Mouse (Mus musculus) heart, adult 2 months (tissue): ENCODE measurements around the gene Btn2a2.

Source experiments
- CTCF ChIP-seq: fragments of 200-600 bp; IDR thresholded peaks from 2 replicates; pipeline ENCODE4 v1.8.1; 2022; ENCODE audit warnings: antibody characterized with exemption, mild to moderate bottlenecking, moderate library complexity
- POLR2A ChIP-seq: fragments of 200-500 bp; IDR thresholded peaks from 2 replicates; pipeline ENCODE4 v1.6.1; 2011; ENCODE audit warnings: mild to moderate bottlenecking, low read depth, low read length, control low read depth; ENCODE audit not compliant: insufficient read depth

DNA sequence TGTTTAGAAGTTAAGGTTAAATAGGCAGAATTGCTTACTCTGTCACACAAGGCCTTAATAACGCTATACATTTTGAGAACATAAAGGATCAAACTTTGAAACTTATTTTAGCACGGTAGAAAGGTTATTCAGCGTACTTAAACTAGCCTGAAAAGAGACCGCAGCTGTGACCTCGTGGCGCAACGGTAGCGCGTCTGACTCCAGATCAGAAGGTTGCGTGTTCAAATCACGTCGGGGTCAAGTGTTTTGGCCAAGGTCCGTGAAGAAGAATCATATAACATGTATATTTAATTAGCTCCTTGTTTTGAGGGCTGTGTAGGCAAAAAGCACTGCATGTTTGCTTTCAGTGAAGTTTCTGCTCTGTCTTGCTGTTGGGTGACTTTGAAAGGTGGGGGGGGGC lies 17.7 kb upstream of the Btn2a2 start:
- TF ChIP-seq POLR2A (no peak), CTCF (no peak)
